Mouse (Mus musculus) heart, postnatal 0 days (tissue): ENCODE measurements around the gene Ephb1.

ENCODE experiments used
- CTCF ChIP-seq: IDR thresholded peaks from 2 replicates; pipeline ENCODE4 v1.5.1; 2016; ENCODE audit warnings: antibody characterized with exemption, control low read depth, low read depth
- EP300 ChIP-seq: IDR thresholded peaks from 2 replicates; pipeline ENCODE4 v1.6.1; 2016; ENCODE audit warnings: antibody characterized with exemption, low read depth

DNA sequence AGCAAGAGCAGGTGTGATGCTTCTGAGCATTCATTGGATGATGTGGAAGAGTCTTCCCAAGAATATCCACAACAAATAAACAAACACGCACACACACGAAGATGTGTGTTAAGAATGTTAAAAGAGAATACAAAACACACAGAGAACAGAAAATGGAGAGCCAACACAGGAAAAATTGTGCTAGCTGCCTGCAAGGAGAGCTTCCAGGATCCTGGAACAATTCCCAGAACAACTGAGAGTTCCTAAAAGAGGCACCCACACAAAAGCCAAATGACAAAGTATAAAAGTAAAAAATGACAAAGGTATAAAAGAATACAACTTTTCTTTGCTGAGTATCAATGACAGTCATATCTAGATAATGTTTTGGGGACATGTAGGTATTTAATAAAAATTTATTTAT is 11.0 kb upstream of the Ephb1 start:
- TF ChIP-seq EP300: no peak
- no peak for TF ChIP-seq CTCF
